Mouse (Mus musculus) megakaryocyte, embryonic 14.5 days (primary cell): Measurements from ENCODE around the gene Vapb.

Experiments
- FLI1 ChIP-seq: IDR thresholded peaks from 2 replicates; pipeline ENCODE4 v1.6.1; 2012; ENCODE audit warnings: low read length, inconsistent platforms, mixed read lengths
- GATA1 ChIP-seq: IDR thresholded peaks from 3 replicates; pipeline ENCODE4 v1.6.1; 2012; ENCODE audit warnings: mixed read lengths, low read length, inconsistent platforms, borderline replicate concordance

- no peak for TF ChIP-seq GATA1
- TF ChIP-seq FLI1 = no peak
These were observed 34.4 kb downstream of the Vapb start for GRCm38 (mm10) chr2:173771706-173772105.
